Mouse (Mus musculus) midbrain, embryonic 16.5 days (tissue): ENCODE data around the gene Arl15. TPM values are rescaled to one million over a fixed set of nuclear protein-coding genes. Genes with fewer than 3 reads are reported as not detected.

ENCODE experiments used
- polyA plus RNA-seq: library from polyadenylated mRNA; unstranded; fragments of >200 nt; fragmentation: Nextera tagmentation; extraction: Ambion mirVana; gene quantifications from 2 replicates; pipeline ENCODE4 v1.2.1, GENCODE M21; 2015

Arl15 gene
- polyA plus RNA-seq, 1 experiment from 2014 or later, result 17.4 TPM

Other genes starting within 250 kb of the Arl15 start
- 6.5 and 7.5 TPM in 2 replicates for gene Snx18, start 175.9 kb upstream of the Arl15 start, polyA plus RNA-seq
- 0.47 TPM in 1 of 2 replicates, not detected in the other for gene Hspb3, start 130.8 kb upstream of the Arl15 start, polyA plus RNA-seq